Mouse (Mus musculus): ENCODE measurements around the gene Olfr690.

- TF ChIP-seq POLR2A (IDR thresholded peaks at IDR 0.05; ENCODE audit: extremely low read depth, insufficient read depth, low read length) = no peak
- TF ChIP-seq CTCF (IDR thresholded peaks at IDR 0.05; ENCODE audit: low read depth, low read length) = no peak
Measured at GRCm38 (mm10) chr7:105361713-105362112, 27.8 kb upstream of the Olfr690 start.

All from liver, adult 2 months (tissue).